Comparison of ENCODE assay signal across 15 mouse cellular contexts in genomic region chr2:166719930-166720305, GRCm38 (mm10).
"Had no signal": no experiment of that assay in that cellular context is flagged by ENCODE, and none has a peak within 500 bp of the region (broad histone marks: within the 10 kb centered on the region; RNA-seq: fewer than 3 reads in every experiment).

No protein-coding gene starts in this region.

- H3K4me1 ChIP-seq: lung, embryonic 15.5 days; midbrain, embryonic 15.5 days; neural tube, embryonic 13.5 days had no signal

- H3K27me3 ChIP-seq: liver, embryonic 13.5 days; lung, embryonic 15.5 days; midbrain, embryonic 15.5 days; neural tube, embryonic 13.5 days had no signal

- ATAC-seq: liver, postnatal 0 days; midbrain, embryonic 15.5 days had no signal

- DNase-seq: kidney, adult 2 months; kidney, postnatal 25 days; liver; liver, embryonic 13.5 days; liver, postnatal 0 days; lung, postnatal 14 days; retina, postnatal 1 day; right cerebral cortex, postnatal 14 days had no signal

- H3K27ac ChIP-seq: left cerebral cortex, adult 2 months; liver, embryonic 13.5 days; lung, embryonic 15.5 days; macrophage; midbrain, embryonic 15.5 days; neural tube, embryonic 13.5 days; stomach, postnatal 0 days had no signal

- H3K9me3 ChIP-seq: liver, embryonic 13.5 days; lung, embryonic 15.5 days; midbrain, embryonic 15.5 days; neural tube, embryonic 13.5 days had no signal

- H3K36me3 ChIP-seq: liver, embryonic 13.5 days; lung, embryonic 15.5 days; midbrain, embryonic 15.5 days; neural tube, embryonic 13.5 days had no signal

- H3K4me3 ChIP-seq: left cerebral cortex, adult 2 months; liver, embryonic 13.5 days; lung, embryonic 15.5 days; megakaryocyte, embryonic 14.5 days; midbrain, embryonic 15.5 days; neural tube, embryonic 13.5 days had no signal

- H3K9ac ChIP-seq: liver, embryonic 13.5 days; liver, postnatal 0 days; lung, embryonic 15.5 days; midbrain, embryonic 15.5 days; neural tube, embryonic 13.5 days had no signal
